Mouse (Mus musculus) brain, embryonic 14.5 days (tissue): ENCODE measurements at regions not wholly inside any gene's neighbourhood (a gene's known extent, or its start where the extent isn't known, plus 50 kb on each side); places are given as distances from the start of the nearest gene placed in this dataset.

ENCODE experiments used
- CTCF ChIP-seq: fragments of 200-500 bp; IDR thresholded peaks from 2 replicates; pipeline ENCODE4 v1.5.1; 2012; ENCODE audit warnings: inconsistent platforms, mild to moderate bottlenecking, moderate library complexity, borderline replicate concordance; ENCODE audit not compliant: insufficient read depth, insufficient read length; ENCODE audit errors: extremely low read depth
- POLR2A ChIP-seq: fragments of 200-500 bp; IDR thresholded peaks from 2 replicates; pipeline ENCODE4 v1.6.1; 2012; ENCODE audit warnings: mild to moderate bottlenecking, inconsistent platforms, borderline replicate concordance; ENCODE audit not compliant: poor library complexity, insufficient read depth, insufficient read length, severe bottlenecking; ENCODE audit errors: extremely low read depth

GRCm38 (mm10) chr5:91783966-91784365, 178.9 kb downstream of the Rchy1 start:
- TF ChIP-seq CTCF (no peak), POLR2A (no peak)
